Mouse (Mus musculus) hindlimb bud, embryonic 11.5 days (tissue): Measurements from ENCODE around the gene Rgl2.
A peak's percentile ranks its signal among the peaks of the same experiment; 100 is the strongest.

Experiments used
- DNase-seq: peaks from one replicate; pipeline ENCODE4 v3.0.0-alpha.2; 2012; ENCODE audit warnings: low read depth, low spot score; ENCODE audit errors: extremely low spot score

The Rgl2 gene

DNA sequence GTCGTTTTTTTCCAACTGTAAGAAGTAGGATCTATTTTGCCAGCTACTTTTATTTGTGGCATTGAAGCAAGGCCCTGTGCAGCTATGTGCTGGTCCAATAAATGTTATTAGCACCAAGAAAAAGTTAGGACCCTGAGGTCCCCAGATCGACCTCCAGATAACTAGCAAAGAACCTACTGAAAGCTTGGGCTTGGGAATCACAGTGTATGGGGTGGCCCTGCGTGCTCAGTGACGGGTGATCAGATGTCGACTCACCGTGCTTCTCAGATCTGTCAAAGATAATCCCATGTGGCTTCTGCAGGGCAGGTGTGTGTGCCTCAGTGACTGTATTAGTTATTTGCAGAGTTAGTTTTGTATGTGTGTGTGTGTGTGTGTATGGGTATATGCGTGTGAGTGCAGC is 8.0 kb upstream of the Rgl2 start:
- no peak for DNase-seq

DNA sequence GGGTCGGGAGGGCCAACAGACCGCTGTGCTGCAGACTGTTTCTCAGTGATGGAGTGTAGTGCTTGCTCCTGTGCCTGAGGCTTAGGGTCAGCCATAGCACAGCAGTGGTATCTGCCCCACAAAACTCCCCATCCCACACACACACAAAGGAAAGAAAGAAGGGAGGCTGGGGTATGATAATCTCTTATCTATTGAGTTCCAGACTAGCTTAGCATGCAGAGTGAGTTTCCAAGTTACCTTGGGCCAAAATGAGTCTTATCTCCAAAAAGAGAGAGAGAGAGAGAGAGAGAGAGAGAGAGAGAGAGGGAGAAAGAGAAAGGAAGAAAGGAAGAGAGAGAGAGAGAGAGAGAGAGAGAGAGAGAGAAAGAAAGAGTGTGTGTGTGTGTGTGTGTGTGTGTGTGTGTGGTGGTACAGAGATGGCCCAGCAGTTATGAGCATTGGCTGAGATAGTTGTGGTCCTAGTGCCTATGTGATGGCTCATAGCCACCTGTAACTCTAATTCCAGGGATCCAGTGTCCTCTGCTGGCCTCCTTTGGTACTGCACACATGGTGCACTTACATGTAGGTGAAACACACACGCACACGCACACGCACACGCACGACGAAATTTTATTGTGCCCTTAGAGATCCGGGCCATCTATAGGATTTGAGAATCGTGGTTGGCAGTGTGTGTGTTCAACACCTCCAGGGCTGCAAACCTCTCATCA is 4.6 kb upstream of the Rgl2 start:
- no peak for DNase-seq

DNA sequence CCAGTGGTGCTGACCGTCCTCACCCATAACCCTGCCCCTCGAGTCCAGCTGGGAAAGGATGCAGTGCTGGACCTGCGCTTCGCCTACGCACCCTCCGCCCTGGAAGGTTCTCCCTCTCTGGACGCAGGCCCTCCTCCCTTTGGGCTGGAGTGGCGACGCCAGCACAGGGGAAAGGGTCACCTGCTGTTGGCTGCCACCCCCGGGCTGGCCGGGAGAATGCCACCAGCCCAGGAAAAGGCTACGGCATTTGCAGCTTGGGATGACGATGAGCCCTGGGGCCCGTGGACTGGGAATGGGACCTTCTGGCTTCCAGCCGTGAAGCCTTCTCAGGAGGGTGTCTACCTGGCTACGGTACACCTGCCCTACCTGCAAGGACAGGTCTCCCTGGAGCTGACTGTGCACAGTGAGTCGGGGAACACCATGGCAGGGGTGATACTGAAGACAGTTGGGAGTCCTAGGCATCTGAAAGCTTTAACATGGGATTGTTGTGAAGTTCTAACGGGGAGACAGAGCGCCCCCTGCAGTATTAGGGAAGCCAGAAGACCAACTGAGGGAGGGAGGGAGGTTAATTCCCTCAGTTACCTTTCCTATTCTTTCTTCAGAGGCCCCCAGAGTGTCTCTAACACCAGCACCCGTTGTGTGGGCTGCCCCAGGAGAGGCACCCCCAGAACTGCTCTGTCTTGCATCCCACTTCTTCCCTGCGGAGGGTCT is 3.8 kb upstream of the Rgl2 start:
- DNase-seq = no peak

DNA sequence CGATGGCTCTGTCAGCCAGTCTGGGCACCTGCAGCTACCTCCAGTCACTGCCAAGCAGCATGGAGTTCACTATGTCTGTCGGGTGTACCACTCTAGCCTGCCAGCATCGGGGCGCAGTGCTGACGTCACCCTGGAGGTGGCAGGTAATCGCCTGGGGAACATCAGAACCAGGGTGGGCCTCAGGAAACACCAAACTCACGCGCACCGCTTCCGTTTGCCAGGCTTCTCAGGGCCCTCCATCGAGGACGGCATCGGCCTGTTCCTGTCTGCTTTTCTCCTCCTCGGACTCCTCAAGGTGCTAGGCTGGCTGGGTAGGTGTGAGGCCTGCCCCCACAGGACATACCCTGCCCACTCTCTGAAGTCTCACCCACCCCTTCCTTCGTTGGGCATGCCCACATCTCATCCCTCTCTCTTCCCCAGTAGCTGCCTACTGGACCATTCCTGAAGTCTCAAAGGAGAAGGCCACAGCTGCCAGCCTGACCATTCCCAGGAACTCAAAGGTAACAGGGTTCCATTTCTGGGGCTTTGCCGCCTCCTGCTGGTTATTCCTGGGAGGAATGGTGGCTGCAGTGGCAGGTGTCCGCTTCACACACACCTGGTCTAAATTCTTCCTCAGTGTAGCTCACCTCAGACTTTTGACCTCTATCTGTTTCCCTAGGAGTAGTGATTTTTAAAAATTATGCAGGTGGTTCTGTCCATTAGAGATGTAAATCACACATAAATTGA is 3.0 kb upstream of the Rgl2 start:
- DNase-seq = no peak

DNA sequence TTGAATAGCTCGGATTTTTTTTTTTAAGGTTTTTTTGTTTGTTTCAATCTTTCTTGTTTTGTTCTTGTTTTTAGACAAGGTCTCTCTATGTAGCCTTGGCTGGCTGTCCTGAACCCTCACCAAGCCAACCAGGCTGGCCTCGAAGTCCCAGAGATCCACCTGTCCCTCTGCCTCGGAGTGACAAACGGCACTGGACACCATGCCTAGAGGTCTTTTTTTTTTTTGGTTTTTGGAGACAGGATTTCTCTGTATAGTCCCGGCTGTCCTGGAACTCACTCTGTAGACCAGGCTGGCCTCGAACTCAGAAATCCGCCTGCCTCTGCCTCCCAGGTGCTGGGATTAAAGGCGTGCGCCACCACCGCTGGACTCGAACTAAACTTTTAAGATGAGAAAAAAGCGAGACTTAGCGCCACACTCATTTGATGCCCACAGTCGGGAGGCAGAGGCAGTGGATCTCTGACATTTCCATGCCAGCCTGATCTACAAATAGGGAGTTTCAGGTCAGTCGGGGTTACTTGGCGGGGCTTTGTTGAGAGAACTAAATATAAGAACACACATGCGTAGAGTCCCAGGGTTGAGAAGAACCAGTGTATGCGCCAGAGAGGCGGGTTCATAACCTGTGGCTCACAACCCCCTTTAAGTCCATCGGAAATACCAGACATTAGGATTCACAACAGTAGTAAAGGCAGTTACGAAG is 944 bp upstream of the Rgl2 start:
- DNase-seq = no peak

DNA sequence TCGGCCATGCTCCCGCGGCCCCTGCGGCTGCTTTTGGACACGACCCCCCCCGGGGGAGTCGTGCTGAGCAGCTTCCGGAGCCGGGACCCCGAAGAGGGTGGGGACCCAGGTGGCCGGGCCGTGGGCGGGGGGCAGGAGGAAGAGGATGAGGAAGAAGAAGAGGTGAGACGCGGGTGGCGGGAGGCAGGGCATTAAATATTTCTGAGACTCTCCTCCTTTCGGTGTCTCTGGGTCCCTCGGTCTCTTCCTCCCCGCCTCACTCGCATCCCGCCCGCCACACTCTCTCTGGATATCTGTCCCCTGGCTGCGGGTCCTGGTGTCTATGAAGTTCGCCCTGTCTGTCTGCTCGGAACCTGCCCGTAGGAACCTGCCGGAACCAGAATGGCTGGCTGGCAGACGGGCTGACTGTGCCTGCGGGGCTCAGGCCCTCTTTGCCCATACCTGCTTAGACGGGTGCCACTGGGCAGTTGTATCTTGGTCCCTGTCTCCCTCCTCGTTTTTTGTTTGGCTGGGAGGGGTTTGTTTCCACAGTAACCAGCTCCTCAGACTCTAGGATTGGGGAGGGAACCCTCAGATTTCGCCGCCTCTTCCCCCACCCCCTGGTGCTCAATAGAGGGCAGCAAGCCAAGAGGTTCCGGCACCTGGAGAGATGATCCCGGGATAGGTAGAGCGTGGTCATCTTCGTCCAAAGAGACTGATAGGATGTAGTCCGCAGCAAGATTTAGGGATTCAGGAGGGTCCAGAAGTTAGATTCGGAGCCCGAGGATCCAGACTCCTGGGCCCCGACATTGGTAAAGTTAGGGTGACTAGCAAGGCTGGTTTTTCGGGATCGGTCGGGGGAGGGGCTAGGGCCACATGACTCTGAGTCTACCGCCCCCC is 1.2 kb downstream of the Rgl2 start:
- no peak for DNase-seq

DNA sequence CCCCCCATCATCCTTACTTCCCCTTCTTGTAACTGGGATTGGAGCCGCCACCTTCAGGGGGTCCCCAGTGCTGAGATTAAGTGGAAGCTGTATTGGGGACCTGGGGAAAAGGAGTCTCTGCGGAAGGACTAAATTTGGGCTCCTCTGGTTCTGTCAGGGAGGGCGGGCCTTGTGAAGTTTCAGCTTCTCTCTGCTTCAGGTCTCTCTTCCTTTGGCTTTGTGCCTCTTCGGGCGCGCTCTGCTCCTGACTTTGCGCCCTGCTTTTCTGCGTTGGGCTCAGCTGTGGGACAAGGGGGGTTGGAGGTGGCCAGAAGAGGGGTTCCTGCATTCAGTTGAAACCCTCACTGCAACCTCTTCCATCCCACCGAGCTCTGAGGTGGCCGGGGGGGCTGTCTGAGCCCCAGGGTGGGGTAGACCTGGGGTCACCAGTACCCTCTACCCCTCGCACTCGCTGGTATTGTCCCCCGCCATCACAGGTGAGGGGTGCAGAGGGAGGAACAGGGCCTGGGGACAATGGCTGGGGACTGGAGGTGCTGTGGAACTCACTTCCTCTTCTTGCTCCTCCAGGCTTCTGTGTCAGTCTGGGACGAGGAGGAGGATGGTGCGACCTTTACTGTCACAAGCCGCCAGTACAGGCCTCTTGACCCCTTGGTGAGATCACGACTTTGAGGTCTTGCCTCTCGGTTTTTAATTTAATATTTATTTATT is 2.0 kb downstream of the Rgl2 start:
- DNase-seq = no peak

DNA sequence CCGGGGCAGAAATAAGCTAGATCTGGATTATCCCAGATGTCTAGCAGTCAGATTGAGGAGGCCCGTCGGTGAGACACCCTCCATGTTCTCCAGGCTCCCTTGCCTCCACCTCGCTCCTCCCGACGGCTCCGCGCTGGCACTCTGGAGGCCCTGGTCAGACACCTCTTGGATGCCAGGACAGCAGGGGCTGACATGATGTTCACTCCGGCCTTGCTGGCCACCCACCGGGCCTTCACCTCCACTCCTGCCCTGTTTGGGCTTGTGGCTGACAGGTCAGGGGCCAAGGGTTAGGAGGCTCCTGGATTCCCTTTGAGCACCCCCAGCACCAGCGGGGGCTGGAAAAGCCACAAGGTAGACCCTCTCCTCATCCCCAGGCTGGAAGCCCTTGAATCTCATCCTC is 2.6 kb downstream of the Rgl2 start:
- no peak for DNase-seq

DNA sequence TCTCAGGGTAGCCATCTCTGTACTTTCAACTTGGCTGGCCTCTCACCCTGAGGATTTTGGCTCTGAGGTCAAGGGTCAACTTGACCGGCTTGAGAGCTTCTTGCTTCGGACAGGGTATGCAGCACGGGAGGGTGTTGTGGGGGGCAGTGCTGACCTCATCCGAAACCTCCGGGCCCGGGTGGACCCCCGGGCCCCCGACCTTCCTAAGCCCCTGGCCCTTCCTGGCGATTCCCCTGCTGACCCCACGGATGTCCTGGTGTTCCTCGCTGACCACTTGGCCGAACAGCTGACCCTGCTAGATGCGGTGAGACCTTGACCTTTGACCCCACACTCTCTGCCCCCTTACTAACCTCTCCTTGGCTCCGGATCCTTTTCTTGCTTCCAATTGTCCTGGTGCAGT is 3.1 kb downstream of the Rgl2 start:
- DNase-seq = no peak

DNA sequence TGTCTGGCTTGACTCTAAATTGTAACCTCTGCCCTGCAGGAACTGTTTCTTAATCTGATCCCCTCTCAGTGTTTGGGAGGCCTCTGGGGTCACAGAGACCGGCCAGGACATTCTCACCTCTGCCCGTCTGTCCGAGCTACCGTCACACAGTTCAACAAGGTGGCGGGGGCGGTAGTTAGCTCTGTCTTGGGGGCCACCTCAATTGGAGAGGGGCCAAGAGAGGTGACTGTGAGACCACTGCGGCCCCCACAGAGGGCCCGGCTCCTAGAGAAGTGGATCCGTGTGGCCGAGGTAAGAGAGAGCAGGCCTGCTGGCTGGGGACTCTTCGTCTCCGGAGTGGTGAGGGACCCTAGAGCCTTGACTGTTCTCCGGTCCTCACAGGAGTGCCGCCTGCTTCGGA is 3.6 kb downstream of the Rgl2 start:
- no peak for DNase-seq

DNA sequence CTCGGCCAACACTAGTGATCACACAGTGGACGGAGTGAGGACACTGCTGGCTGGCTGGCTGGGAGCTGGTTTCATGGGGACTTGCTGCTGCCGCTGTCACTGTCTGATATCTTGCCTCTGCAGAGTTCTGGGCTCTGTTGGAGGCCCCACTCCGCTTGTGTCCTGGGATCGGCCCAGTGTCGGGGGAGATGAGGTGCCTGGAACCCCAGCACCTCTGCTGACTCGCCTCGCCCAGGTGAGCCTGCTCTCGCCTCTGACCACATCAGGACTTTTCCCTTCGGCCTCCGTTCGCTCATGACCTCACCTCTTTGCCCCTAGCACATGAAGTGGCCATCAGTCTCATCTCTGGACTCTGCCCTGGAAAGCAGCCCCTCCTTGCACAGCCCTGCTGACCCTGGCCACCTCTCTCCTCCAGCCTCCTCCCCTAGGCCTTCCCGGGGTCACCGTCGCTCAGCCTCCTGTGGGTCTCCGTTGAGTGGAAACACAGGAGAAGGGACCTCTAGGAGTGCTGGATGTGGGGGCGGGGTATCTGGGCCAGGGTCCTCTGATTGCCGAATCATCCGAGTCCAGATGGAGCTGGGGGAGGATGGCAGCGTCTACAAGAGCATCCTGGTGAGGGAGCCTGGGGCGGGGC is 6.2 kb downstream of the Rgl2 start:
- DNase-seq = no peak

DNA sequence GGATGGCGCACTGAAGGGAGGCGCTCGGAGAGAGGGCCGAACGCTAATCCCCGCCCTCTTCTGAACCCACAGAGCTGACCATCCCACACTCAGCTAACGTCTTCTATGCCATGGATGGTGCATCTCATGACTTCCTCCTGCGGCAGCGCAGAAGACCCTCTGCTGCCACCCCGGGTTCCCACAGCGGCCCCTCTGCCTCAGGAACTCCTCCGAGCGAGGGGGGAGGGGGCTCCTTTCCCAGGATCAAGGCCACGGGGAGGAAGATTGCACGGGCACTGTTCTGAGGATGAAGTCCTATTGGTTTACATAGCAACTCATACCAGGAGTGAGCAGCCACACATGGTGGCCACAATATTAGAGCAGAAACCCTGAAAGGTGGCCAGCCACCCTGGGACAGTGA is 7.7 kb downstream of the Rgl2 start:
- DNase-seq = no peak

DNA sequence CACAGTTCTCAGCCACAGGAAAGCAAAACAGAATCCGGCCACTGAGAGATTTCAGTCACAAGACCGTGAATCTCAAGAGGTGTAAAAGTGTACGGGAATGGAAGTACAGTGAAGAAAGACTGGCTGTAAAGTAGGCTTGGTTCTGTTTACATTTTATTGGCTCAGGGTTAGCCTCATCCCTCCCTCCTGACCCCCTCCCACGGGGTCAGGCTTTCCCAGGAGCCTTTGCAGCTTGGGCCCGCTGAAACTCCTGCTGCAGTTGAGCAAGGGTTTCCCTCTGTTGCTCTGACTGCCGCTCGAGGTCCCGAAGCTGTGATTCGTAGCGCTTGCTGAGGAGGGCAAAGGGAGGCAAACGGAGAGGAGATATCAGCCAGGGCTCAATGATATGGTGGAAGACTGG is 9.4 kb downstream of the Rgl2 start:
- DNase-seq = no peak

DNA sequence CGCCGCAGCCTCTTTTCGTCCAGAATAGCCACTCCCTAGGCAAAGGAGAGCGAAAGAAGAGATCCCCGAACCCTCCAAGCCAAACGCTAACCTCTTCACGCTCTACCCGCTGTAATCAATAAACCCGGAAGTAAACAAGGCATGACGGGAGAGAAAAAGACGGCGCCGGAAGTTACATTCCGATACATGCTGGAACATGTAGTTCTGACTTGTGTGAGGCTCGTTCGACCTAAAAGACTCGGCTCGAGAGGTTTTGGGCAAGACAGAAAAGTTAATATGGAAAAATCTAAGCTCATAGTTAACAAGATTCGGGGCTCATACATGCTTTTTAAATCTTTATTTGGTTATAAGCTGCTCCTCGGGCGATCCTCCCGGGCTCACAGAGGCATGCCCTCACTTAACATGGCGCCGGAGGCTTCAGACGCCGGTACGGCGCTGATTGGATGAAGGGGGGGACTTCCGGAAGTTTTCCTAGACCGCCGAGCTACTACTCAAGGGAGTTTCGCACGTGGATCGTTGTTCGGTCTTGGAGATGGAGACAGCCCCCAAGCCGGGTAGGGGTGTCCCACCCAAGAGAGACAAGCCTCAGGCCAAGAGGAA is 11.0 kb downstream of the Rgl2 start, which contains the start of the genes Pfdn6 and Wdr46:
Gene Pfdn6 (minus strand): TSS at position 138 of the 600 bp plus-strand sequence.
Gene Wdr46 (plus strand): TSS at position 455 of the 600 bp plus-strand sequence.
- peak; percentile 86 for DNase-seq

DNA sequence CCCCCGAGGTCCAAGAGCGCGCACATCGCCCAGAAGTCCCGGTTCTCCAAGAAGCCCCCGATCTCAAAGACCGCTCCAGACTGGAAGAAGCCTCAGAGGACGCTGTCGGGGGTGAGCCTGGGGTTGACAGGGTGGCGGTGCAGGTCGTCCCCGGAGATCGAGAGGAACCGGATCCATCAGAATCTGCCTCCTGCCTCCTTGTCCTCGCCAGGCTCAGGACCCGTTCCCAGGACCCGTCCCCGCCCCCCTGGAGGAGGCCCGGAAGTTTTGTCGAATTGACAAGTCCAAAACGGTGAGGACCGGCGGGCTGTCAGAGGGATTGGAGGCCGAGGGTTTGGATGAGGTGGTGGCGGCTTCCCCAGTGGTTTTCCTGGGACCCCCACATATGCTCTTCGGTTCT is 11.6 kb downstream of the Rgl2 start:
- DNase-seq = no peak

DNA sequence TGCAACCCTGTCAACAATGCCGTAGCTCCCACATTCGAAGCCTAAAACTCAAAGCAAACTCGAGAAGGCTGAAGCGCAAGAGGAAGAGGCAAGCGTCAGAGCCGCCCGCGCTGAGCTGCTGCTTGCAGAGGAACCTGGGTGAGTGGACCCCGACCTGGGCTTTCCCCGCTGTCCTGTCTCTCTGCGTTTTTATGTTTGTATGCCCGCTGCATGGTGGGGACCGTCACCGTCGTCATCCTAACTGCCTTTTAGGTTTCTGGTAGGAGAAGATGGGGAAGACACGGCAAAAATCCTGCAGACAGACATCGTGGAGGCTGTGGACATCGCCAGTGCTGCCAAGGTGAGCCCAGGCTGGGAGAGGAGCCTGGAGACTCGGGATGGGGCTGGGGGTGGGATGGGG is 12.0 kb downstream of the Rgl2 start:
- DNase-seq = no peak

DNA sequence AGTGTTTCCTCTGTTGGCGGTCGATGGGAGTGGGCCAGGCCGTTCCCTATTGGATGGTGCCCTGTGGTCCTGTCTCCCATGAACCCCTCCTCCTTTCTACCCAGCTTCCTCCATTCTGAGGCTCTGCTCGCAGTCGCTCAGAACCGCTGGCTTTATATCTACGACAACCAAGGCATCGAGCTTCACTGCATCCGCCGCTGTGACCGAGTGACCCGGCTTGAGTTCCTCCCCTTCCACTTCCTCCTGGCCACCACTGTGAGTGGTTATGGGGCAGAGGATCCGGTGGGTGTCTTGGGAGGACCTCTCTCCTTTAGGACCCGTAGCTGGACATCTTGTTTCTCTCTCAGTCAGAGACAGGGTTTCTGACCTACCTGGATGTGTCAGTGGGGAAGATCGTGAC is 14.1 kb downstream of the Rgl2 start:
- DNase-seq = no peak

DNA sequence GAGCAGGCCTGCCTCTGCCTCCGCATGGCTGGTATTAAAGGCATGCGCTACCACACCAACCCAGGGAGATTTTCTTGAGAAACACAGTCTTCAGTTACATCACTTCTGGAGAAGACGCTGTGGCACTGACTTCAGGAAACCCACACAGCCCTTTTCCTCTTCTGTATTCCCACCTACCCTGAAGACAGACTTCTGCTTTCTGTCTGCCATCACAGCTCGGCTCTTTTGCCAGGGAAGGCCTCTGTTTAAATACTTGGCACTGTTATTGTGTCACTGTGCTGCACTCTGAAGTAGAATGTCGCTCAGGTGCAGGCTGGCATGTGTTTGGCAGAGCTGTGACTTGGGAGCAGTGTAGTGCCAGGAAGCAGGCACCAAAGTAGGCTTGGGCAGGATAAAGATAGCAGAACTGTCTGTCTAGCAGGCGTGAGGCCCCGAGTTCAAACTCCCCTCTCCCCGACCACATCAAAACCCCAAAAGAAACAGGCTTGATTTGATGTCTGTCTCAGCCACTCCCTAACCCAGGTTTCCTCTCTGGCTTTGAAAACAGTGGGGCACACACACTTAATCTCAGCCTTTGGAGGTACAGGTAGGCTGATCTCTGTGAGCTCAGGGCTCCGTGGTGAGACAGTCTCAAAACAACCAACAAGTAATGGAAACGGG is 18.2 kb downstream of the Rgl2 start:
- no peak for DNase-seq
